Mouse (Mus musculus): ENCODE data around the gene Olfr56.
"Not testable (repeated sequence)": the region's sequence is repeated elsewhere in the genome, so short reads cannot be mapped to it uniquely, and the experiment has no call there.

- TF ChIP-seq TAL1 (conservative IDR thresholded peaks at IDR 0.05; ENCODE audit: low read depth, low read length); CTCF (IDR thresholded peaks at IDR 0.05; ENCODE audit: low read depth, low read length); GATA1 (IDR thresholded peaks at IDR 0.05; ENCODE audit: borderline replicate concordance, low read length): not testable (repeated sequence)
These were observed 4.0 kb upstream of the Olfr56 start for GRCm38 (mm10) chr11:48974686-48975085.
